Mouse (Mus musculus) lung, postnatal 0 days (tissue): ENCODE measurements at regions not wholly inside any gene's neighbourhood (a gene's known extent, or its start where the extent isn't known, plus 50 kb on each side); places are given as distances from the start of the nearest gene placed in this dataset.
"Not testable (repeated sequence)": the region's sequence is repeated elsewhere in the genome, so short reads cannot be mapped to it uniquely, and the experiment has no call there.

Source experiments
- ATAC-seq: fragments of 200-750 bp; cut with Nextera tagmentation; 2 replicates; pipeline ENCODE4 v1.8.0; 2017; ENCODE audit warnings: moderate library complexity
- DNase-seq: peaks from one replicate; pipeline ENCODE4 v3.0.0-alpha.2; 2016; ENCODE audit warnings: low spot score
- H3K27ac ChIP-seq: fragments of 300-500 bp; sonication (generic); 2 replicates; pipeline ENCODE4 v1.5.1; 2014; ENCODE audit warnings: antibody characterized with exemption, mild to moderate bottlenecking, low read length, mixed read lengths
- H3K27me3 ChIP-seq: fragments of 300-500 bp; sonication (generic); replicated peaks from 2 replicates; pipeline ENCODE4 v1.6.1; 2014; ENCODE audit warnings: low read length, mixed read lengths; ENCODE audit not compliant: insufficient read depth
- H3K36me3 ChIP-seq: fragments of 300-500 bp; sonication (generic); 2 replicates; pipeline ENCODE4 v1.6.1; 2014; ENCODE audit warnings: low read length, mixed read lengths; ENCODE audit not compliant: insufficient read depth
- H3K4me1 ChIP-seq: fragments of 300-500 bp; sonication (generic); 2 replicates; pipeline ENCODE4 v1.6.1; 2014; ENCODE audit warnings: antibody characterized with exemption, low read depth, low read length, mixed read lengths; ENCODE audit not compliant: insufficient read depth
- H3K4me2 ChIP-seq: fragments of 300-500 bp; sonication (generic); replicated peaks from 2 replicates; pipeline ENCODE4 v1.6.1; 2014; ENCODE audit warnings: low read depth, mild to moderate bottlenecking, low read length, moderate library complexity, mixed read lengths
- H3K4me3 ChIP-seq: fragments of 300-500 bp; sonication (generic); 2 replicates; pipeline ENCODE4 v1.5.1; 2014; ENCODE audit warnings: low read depth, low read length
- H3K9ac ChIP-seq: fragments of 300-500 bp; sonication (generic); replicated peaks from 2 replicates; pipeline ENCODE4 v1.6.1; 2014; ENCODE audit warnings: low read depth, mild to moderate bottlenecking
- H3K9me3 ChIP-seq: fragments of 300-500 bp; sonication (generic); 2 replicates; pipeline ENCODE4 v1.6.1; 2016; ENCODE audit warnings: low read length, mixed read lengths
- CTCF ChIP-seq: IDR thresholded peaks from 2 replicates; pipeline ENCODE4 v1.5.1; 2016; ENCODE audit warnings: antibody characterized with exemption, mild to moderate bottlenecking
- EP300 ChIP-seq: IDR thresholded peaks from 2 replicates; pipeline ENCODE4 v1.6.1; 2016; ENCODE audit warnings: antibody characterized with exemption, mild to moderate bottlenecking, control low read depth
- WGBS: fragments of 180-500 bp; shearing (Covaris S2); extraction: QIAGEN DNeasy Blood & Tissue Kit; methylation state at CpG from one replicate; pipeline ENCODE4 v1.1.7; 2014; 5-methylcytosine and 5-hydroxymethylcytosine counted together

DNA sequence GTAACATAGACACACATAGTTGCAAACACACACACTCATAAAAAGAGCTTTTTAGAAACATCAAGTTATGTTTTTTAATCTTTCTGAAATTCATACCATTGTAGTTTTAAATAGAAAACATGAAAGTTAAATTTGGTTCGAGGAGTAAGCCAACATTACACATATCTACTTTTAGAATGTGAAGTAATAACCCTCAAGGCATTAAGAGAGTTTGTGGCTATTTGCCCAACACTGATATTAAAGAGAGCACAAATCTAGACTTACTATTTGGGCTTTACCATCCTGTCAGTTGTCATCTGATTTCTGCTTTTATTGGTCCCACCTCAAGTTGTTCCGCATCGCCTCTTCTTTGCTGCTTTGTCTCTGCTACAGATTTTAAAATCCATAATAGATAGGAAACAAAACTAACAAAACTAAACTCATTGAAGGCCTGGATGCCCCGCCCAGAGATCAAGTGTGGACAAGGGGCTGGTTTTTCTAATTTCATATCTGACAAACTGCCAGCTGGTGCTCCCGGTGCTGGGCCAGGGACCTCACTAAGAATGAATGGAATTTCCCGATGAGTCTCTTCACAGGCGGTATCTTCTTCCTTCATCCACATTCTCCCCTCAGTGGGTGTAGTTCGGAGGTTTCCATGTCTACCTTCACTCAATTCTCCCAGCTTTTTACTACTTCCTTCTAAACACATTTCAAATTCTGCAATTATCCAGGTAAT is 60.3 kb upstream of the Akap13 start:
- Histone ChIP-seq H3K4me1 (peaks cover 7% of the 10 kb centered on the region; the same call in 1 of the 2 replicates), H3K27me3 (no peaks in the 10 kb centered on the region), H3K4me2 (no peak overlapping the region), H3K36me3 (no peaks in the 10 kb centered on the region), H3K4me3 (no peak overlapping the region), H3K9ac (no peak overlapping the region), H3K9me3 (no peaks in the 10 kb centered on the region), H3K27ac (no peak overlapping the region)
- DNase-seq, result peak; percentile 70
- TF ChIP-seq EP300, result peak; percentile 46; the same call in 1 of the 2 replicates
- TF ChIP-seq CTCF, result no peak
- no peak for ATAC-seq
- 37% methylated on average over 8 of the region's 8 CpGs for WGBS

DNA sequence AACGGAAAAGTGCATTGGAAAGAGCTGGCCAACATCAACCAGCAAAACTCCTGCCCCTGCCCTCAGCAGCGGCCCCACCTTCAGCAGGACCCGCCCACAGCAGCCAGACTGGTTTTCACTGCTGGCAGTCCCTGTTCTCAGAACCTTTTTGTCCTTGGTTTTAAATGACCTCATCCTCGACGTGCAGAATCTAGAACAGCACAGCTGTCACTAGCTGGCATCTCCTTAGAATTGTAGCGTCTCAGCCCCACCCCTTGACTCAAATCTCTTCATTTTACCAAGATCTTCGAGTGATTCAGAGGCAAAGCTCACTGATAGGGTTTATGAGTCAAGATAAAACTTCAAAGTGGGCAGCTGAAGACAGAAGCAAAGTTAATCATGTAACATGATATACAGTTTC is 57.8 kb upstream of the Akap13 start:
- Histone ChIP-seq H3K4me3 (no peak overlapping the region), H3K4me1 (peaks cover 7% of the 10 kb centered on the region; the same call in 1 of the 2 replicates), H3K4me2 (no peak overlapping the region), H3K36me3 (no peaks in the 10 kb centered on the region), H3K9ac (no peak overlapping the region), H3K27me3 (no peaks in the 10 kb centered on the region), H3K9me3 (no peaks in the 10 kb centered on the region), H3K27ac (0 out of 2 replicates have a peak overlapping the region, but pooled peaks have one; percentile 54)
- ATAC-seq (peak; percentile 40), DNase-seq (peak; percentile 82)
- WGBS, result 11% methylated on average over 7 of the region's 7 CpGs
- TF ChIP-seq CTCF (no peak), EP300 (peak; percentile 54; the same call in 1 of the 2 replicates)

DNA sequence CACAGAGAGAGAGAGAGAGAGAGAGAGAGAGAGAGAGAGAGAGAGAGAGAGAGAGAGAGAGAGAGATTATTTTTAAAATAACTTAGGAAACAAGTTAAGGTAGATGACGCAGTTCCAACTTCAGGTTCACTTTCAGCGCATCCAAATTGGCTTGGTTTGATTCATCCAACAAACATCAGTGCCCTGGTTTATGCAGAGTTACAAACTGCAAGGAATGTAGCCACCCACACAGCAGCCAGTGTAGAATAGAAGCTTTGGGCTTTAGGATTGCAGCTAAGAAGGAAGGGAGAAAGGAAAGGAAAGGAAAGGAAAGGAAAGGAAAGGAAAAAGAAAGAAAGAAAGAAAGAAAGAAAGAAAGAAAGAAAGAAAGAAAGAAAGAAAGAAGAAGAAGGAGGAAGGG is 56.9 kb upstream of the Akap13 start:
- H3K27ac ChIP-seq, ATAC-seq: not testable (repeated sequence)
- 88% methylated on average over 2 of the region's 2 CpGs for WGBS

DNA sequence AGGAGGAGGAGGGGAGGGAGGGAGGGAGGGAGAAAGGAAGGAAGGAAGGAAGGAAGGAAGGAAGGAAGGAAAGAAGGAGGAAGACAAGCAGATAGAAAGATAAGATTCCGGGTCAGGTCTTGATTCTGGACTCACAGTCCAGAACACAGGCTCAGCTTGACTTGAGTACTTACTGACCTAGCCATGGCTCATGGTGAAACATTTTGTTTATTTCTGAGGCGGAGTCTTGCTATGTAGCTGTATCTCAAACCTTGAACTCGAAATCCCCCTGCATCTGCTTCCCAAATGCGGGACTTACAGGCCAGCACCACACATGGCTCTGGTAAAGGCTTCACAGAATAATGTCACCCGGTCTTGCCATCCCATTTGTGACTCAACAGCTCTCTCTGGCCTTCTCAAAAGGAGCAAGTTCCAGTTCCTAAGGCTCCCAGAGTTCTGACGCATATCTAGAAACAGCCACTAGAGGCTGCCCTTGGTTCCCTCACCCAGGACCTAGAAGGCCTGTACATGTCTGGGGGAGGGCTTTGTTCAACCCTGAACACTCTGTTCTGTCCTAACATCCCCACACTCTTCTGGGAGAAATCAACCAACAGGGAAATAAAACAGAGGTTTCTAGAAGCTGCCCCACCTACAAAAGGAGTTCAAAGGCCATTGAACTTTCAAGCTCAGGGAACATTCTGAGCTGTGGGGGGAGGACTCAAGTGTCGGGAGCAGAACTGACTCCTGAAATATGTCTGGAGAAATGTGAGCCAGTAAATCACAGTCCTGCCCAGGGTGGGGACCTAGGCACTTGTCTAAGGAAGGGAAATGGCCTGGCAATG is 56.2 kb upstream of the Akap13 start:
- ATAC-seq, result peak; percentile 95
- H3K4me2 ChIP-seq, result no peak overlapping the region
- H3K27me3 ChIP-seq, result no peaks in the 10 kb centered on the region
- 45% methylated on average over 7 of the region's 7 CpGs for WGBS
- H3K9ac ChIP-seq, result no peak overlapping the region
- H3K27ac ChIP-seq, result peak overlapping the region; percentile 66
- TF ChIP-seq EP300 (peak; percentile 99), CTCF (peak; percentile 89)
- no peaks in the 10 kb centered on the region for H3K9me3 ChIP-seq
- no peaks in the 10 kb centered on the region for H3K36me3 ChIP-seq
- H3K4me3 ChIP-seq, result no peak overlapping the region
- H3K4me1 ChIP-seq, result peaks cover 7% of the 10 kb centered on the region; the same call in 1 of the 2 replicates
- peak; percentile 93 for DNase-seq

More for the DNA sequence above, 56.9 kb upstream of the Akap13 start:
- DNase-seq, H3K36me3 ChIP-seq, H3K4me2 ChIP-seq, H3K9ac ChIP-seq, H3K27me3 ChIP-seq, H3K4me3 ChIP-seq, H3K9me3 ChIP-seq, H3K4me1 ChIP-seq: not testable (repeated sequence)

DNA sequence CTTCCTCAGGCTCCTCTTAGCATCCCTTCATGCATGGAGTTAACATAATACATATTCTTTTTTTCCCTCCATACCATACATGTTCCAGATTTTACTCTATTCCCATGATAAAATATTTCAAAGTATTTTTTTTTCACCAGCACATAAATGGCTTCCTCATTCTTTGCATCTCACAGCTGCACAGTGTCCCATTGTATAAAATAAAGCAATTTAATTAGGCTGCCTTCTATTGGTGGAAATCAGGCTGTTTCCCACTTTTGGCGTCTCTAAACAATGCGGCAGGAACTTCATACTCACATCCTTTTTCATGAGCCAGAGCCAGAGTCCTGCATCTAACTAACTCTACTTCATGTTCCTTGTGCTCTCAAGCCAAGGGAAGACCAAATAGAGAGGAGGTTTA is 54.9 kb upstream of the Akap13 start:
- Histone ChIP-seq H3K4me1 (peaks cover 7% of the 10 kb centered on the region; the same call in 1 of the 2 replicates), H3K9me3 (no peaks in the 10 kb centered on the region), H3K27me3 (no peaks in the 10 kb centered on the region), H3K4me3 (no peak overlapping the region), H3K9ac (no peak overlapping the region), H3K27ac (no peak overlapping the region), H3K36me3 (no peaks in the 10 kb centered on the region), H3K4me2 (no peak overlapping the region)
- DNase-seq, result no peak
- ATAC-seq, result no peak
- 58% methylated on average over 2 of the region's 2 CpGs for WGBS
- TF ChIP-seq CTCF, result no peak
- TF ChIP-seq EP300, result no peak

DNA sequence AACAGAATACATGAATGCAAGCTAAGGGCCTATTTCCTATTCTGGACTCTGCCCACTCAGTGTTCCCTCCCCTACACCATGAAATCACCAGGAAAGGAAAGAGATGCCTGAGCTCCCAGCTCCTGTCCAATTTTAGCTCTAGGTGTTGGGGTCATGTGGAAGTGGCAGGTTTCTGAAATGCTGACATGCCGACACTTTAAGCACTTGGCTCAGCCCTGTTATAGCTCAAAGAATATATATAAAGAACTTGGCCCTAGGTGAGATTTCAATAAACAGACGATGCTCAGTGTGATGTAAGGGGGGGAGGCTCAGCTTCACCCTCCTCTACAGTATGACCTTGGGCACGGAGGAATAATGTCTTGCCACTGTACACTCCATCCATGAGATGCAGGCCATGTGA is 50.4 kb upstream of the Akap13 start:
- WGBS, result 60% methylated on average over 3 of the region's 3 CpGs
- Histone ChIP-seq H3K27me3 (no peaks in the 10 kb centered on the region), H3K4me2 (no peak overlapping the region), H3K9ac (no peak overlapping the region), H3K27ac (no peak overlapping the region), H3K4me3 (no peak overlapping the region), H3K9me3 (no peaks in the 10 kb centered on the region), H3K36me3 (no peaks in the 10 kb centered on the region), H3K4me1 (no peaks in the 10 kb centered on the region)
- ATAC-seq, result no peak
- no peak for TF ChIP-seq EP300
- no peak for TF ChIP-seq CTCF
- no peak for DNase-seq
